Mouse (Mus musculus) forebrain, embryonic 11.5 days (tissue): Measurements from ENCODE around the gene Lypd4. TPM values are rescaled to one million over a fixed set of nuclear protein-coding genes. Genes with fewer than 3 reads are reported as not detected.

Source experiments
- ATAC-seq: fragments of 200-750 bp; cut with Nextera tagmentation; replicated peaks from 2 replicates; pipeline ENCODE4 v1.8.0; 2017; ENCODE audit warnings: moderate TSS enrichment; ENCODE audit not compliant: low FRiP score
- DNase-seq: peaks from one replicate; pipeline ENCODE4 v3.0.0-alpha.2; 2017; ENCODE audit warnings: low spot score
- H3K27ac ChIP-seq: fragments of 300-500 bp; sonication (generic); 2 replicates; pipeline ENCODE4 v1.5.1; 2014; ENCODE audit warnings: low read depth, low read length
- H3K27me3 ChIP-seq: fragments of 300-500 bp; sonication (generic); 2 replicates; pipeline ENCODE4 v1.6.1; 2014; ENCODE audit warnings: mild to moderate bottlenecking, low read length, mixed read lengths; ENCODE audit not compliant: control insufficient read depth, insufficient read depth
- H3K36me3 ChIP-seq: fragments of 300-500 bp; sonication (generic); 2 replicates; pipeline ENCODE4 v1.6.1; 2014; ENCODE audit warnings: mild to moderate bottlenecking, low read length, moderate library complexity, mixed read lengths; ENCODE audit not compliant: control insufficient read depth, insufficient read depth
- H3K4me1 ChIP-seq: fragments of 300-500 bp; sonication (generic); replicated peaks from 2 replicates; pipeline ENCODE4 v1.6.1; 2014; ENCODE audit warnings: low read length, mixed read lengths; ENCODE audit not compliant: control insufficient read depth, insufficient read depth
- H3K4me2 ChIP-seq: fragments of 300-500 bp; sonication (generic); 2 replicates; pipeline ENCODE4 v1.6.1; 2014; ENCODE audit warnings: low read depth, mild to moderate bottlenecking, low read length, moderate library complexity, mixed read lengths; ENCODE audit not compliant: severe bottlenecking
- H3K4me3 ChIP-seq: fragments of 300-500 bp; sonication (generic); 2 replicates; pipeline ENCODE4 v1.5.1; 2014; ENCODE audit warnings: low read depth, low read length
- H3K9ac ChIP-seq: fragments of 300-500 bp; sonication (generic); 2 replicates; pipeline ENCODE4 v1.6.1; 2014; ENCODE audit warnings: low read length
- H3K9me3 ChIP-seq: fragments of 300-500 bp; sonication (generic); 2 replicates; pipeline ENCODE4 v1.6.1; 2016; ENCODE audit warnings: low read length, mixed read lengths; ENCODE audit not compliant: control insufficient read depth
- WGBS: fragments of 180-500 bp; shearing (Covaris S2); extraction: QIAGEN DNeasy Blood & Tissue Kit; methylation state at CpG from one replicate; pipeline ENCODE4 v1.1.7; 2014; 5-methylcytosine and 5-hydroxymethylcytosine counted together
- polyA plus RNA-seq: library from polyadenylated mRNA; unstranded; fragments of >200 nt; fragmentation: Nextera tagmentation; extraction: Ambion mirVana; gene quantifications from 2 replicates; pipeline ENCODE4 v1.2.1, GENCODE M21; 2014

Gene Lypd4
- polyA plus RNA-seq = not detected in 2 replicates

DNA sequence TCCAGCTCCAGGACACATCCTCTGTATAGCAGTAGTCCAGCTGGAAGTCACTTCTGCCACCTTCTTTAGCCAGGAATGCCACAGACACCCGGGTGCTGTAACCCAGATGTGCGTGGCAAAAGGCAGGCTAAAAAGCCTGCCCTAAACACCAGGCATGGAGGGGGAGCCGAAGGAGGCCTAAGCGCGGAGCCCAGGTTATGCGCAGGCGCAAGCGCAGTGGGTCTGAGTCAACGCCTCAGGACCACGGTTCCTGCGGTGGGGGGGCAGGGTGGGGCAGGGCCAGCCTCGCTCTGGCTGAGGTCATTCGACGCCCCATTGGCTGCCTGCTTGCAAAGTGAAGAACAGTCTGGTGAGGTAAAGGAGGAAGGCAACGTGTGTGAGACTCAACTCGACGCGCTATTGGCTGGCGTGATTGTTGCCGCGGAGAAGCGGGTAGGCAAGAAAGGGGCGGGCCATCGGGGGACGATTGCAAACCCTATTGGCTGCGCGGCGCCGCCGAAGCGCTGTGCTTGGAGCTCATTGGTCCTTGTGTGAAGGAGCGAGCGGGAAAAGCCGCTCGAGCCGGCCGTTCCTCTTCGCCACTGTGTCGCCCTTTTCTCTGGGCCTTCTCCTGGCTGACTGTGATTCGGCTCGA is at the start of gene Lypd4, which contains the start of gene Dmrtc2:
Lypd4 (minus strand) TSS at position 410 of the 634 bp plus-strand sequence.
Dmrtc2 (plus strand) TSS at position 526 of the 634 bp plus-strand sequence.
- Histone ChIP-seq H3K27ac (no peak within 1 kb of the TSS), H3K4me1 (peaks cover 3% of the 10 kb centered on the region; the same call in 1 of the 2 replicates), H3K36me3 (no peaks in the 10 kb centered on the region), H3K27me3 (no peaks in the 10 kb centered on the region), H3K4me2 (no peak within 1 kb of the TSS), H3K4me3 (no peak within 1 kb of the TSS), H3K9ac (no peak within 1 kb of the TSS), H3K9me3 (no peaks in the 10 kb centered on the region; the same call in 1 of the 2 replicates)
- DNase-seq (peak; percentile 71), ATAC-seq (no peak)
- WGBS = 59% methylated on average over 41 of the region's 41 CpGs

DNA sequence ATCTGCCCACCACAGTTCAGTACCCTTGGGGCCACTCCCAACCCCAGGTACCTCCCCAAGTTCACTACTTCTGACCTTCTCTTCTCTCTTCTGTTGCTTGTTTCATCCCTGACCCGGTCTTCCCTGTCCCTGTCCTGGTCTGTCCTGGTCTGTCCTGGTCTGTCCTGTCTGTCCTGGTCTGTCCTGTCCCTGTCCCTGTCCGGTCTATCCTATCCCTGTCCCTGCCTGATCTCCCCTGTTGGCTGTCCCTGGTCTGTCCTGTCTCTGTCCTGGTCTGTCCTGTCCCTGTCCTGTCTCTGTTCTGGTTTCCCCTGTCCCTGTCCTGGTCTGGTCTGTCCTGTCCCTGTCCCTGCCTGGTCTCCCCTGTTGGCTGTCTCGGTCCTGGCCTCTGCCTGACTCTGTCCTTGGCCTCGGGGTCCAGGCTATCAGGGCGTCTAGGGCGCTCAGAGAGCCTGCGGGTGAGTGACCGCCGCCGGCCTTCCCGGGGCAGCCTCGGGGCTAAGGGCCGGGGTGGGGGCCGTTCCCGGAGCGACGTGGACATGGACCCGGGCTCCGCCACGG is 49.1 kb upstream of the Lypd4 start:
- Histone ChIP-seq H3K9ac (no peak overlapping the region), H3K4me1 (no peaks in the 10 kb centered on the region), H3K27ac (no peak overlapping the region), H3K27me3 (no peaks in the 10 kb centered on the region), H3K4me2 (no peak overlapping the region), H3K4me3 (no peak overlapping the region), H3K36me3 (peaks cover 12% of the 10 kb centered on the region), H3K9me3 (no peaks in the 10 kb centered on the region)
- no peak for ATAC-seq
- no peak for DNase-seq
- 94% methylated on average over 20 of the region's 20 CpGs for WGBS

- WGBS = 92% methylated on average over 14 of the region's 14 CpGs
- H3K4me3 ChIP-seq = no peak overlapping the region
- H3K9ac ChIP-seq = no peak overlapping the region
- no peaks in the 10 kb centered on the region for H3K9me3 ChIP-seq
- no peak overlapping the region for H3K27ac ChIP-seq
- no peaks in the 10 kb centered on the region for H3K36me3 ChIP-seq
- no peak overlapping the region for H3K4me2 ChIP-seq
- no peaks in the 10 kb centered on the region for H3K4me1 ChIP-seq
- no peak for ATAC-seq
- no peaks in the 10 kb centered on the region for H3K27me3 ChIP-seq
- DNase-seq = no peak
Observed at GRCm38 (mm10) chr7:24912480-24912879, 42.7 kb upstream of the Lypd4 start.

- ATAC-seq = no peak
- DNase-seq = no peak
- Histone ChIP-seq H3K27me3 (no peaks in the 10 kb centered on the region), H3K4me1 (peaks cover 5% of the 10 kb centered on the region; the same call in 1 of the 2 replicates), H3K9me3 (no peaks in the 10 kb centered on the region), H3K4me2 (no peak overlapping the region), H3K36me3 (no peaks in the 10 kb centered on the region), H3K9ac (no peak overlapping the region), H3K27ac (no peak overlapping the region), H3K4me3 (no peak overlapping the region)
- whole genome bisulfite sequencing = 32% methylated on average over 13 of the region's 13 CpGs
Observed at GRCm38 (mm10) chr7:24907211-24907748, 37.5 kb upstream of the Lypd4 start.

DNA sequence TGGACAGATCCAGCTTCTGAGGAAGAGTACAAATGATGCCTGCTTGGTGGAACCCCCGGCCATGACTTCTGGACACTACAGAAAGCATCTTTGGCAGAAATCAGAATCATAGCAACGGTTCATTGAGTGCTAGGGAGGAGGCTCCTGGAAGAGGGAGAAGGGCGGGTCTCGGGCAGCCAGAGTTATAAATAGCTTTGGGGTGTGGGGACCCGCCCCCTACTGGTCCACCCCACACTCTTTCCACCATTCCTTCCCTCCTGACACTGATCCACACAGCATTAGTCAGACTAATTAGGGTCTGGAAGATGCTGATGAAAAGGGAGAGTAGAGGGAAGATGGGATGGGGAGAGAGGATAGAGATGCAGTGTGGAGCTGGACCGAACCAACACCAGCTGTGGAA is 36.8 kb upstream of the Lypd4 start:
- WGBS = 48% methylated on average over 6 of the region's 6 CpGs
- Histone ChIP-seq H3K27ac (no peak overlapping the region), H3K4me1 (peaks cover 5% of the 10 kb centered on the region; the same call in 1 of the 2 replicates)

GRCm38 (mm10) chr7:24904936-24905335 is 35.2 kb upstream of the Lypd4 start:
- H3K4me1 ChIP-seq = peaks cover 5% of the 10 kb centered on the region; the same call in 1 of the 2 replicates

More for the DNA sequence above, 36.8 kb upstream of the Lypd4 start:
- H3K27me3 ChIP-seq = no peaks in the 10 kb centered on the region
- ATAC-seq (no peak), DNase-seq (no peak)
- H3K9me3 ChIP-seq = no peaks in the 10 kb centered on the region
- H3K4me3 ChIP-seq = no peak overlapping the region
- no peak overlapping the region for H3K4me2 ChIP-seq
- no peak overlapping the region for H3K9ac ChIP-seq
- H3K36me3 ChIP-seq = no peaks in the 10 kb centered on the region

DNA sequence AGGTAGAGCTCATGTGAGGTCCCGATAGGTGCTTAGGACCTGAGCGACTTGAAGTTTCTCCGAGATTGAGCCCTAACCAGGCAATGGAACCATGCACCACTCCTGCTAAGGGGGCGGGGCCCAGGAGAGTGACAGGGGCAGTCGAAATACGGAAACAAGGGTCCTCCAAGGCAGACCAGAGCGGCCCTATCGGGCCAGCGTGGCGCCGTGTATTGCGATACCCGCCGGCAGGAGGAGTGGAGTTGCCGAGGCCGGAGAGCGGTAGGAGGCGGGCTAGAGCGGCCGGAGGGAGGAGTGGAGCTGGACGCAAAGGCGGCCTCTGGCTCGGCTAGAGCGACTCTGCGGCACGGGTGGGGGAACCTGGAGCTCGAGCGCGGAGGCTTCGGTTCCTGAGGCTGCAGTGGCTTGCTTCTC is 34.3 kb upstream of the Lypd4 start:
- no peaks in the 10 kb centered on the region for H3K36me3 ChIP-seq
- ATAC-seq (peak; percentile 96), DNase-seq (peak; percentile 98)
- peak overlapping the region; percentile 76 for H3K9ac ChIP-seq
- H3K9me3 ChIP-seq = no peaks in the 10 kb centered on the region
- no peak overlapping the region for H3K27ac ChIP-seq
- peak overlapping the region; percentile 63 for H3K4me3 ChIP-seq
- peak overlapping the region; percentile 77 for H3K4me2 ChIP-seq
- H3K27me3 ChIP-seq = no peaks in the 10 kb centered on the region
- peaks cover 5% of the 10 kb centered on the region; the same call in 1 of the 2 replicates for H3K4me1 ChIP-seq
- under 1% methylated on average over 30 of the region's 30 CpGs for WGBS

More at GRCm38 (mm10) chr7:24904936-24905335, 35.2 kb upstream of the Lypd4 start:
- 14% methylated on average over 3 of the region's 3 CpGs for WGBS
- peak; percentile 81 for DNase-seq
- Histone ChIP-seq H3K27me3 (no peaks in the 10 kb centered on the region), H3K36me3 (no peaks in the 10 kb centered on the region), H3K9ac (no peak overlapping the region; the same call in 1 of the 2 replicates), H3K4me2 (peak overlapping the region; percentile 77), H3K9me3 (no peaks in the 10 kb centered on the region), H3K4me3 (peak overlapping the region; percentile 63), H3K27ac (no peak overlapping the region)
- ATAC-seq = peak; percentile 37

- Histone ChIP-seq H3K9me3 (no peaks in the 10 kb centered on the region), H3K4me3 (peak overlapping the region; percentile 63), H3K27me3 (no peaks in the 10 kb centered on the region), H3K9ac (no peak overlapping the region; the same call in 1 of the 2 replicates), H3K4me1 (peaks cover 5% of the 10 kb centered on the region; the same call in 1 of the 2 replicates), H3K27ac (no peak overlapping the region; the same call in 1 of the 2 replicates), H3K4me2 (peak overlapping the region; percentile 72), H3K36me3 (no peaks in the 10 kb centered on the region)
- ATAC-seq (no peak), DNase-seq (no peak)
- 46% methylated on average over 10 of the region's 10 CpGs for WGBS
Observed at GRCm38 (mm10) chr7:24903444-24903825, 33.7 kb upstream of the Lypd4 start.
